Mouse (Mus musculus) spleen, adult 2 months (tissue): ENCODE measurements at regions not wholly inside any gene's neighbourhood (a gene's known extent, or its start where the extent isn't known, plus 50 kb on each side); places are given as distances from the start of the nearest gene placed in this dataset.

ENCODE experiments used
- CTCF ChIP-seq: fragments of 200-500 bp; IDR thresholded peaks from 2 replicates; pipeline ENCODE4 v1.5.1; 2011; ENCODE audit warnings: mild to moderate bottlenecking, inconsistent platforms; ENCODE audit not compliant: insufficient read depth, insufficient read length, insufficient replicate concordance; ENCODE audit errors: extremely low read depth
- POLR2A ChIP-seq: fragments of 200-500 bp; IDR thresholded peaks from 2 replicates; pipeline ENCODE4 v1.6.1; 2011; ENCODE audit warnings: low read depth, low read length, inconsistent platforms

DNA sequence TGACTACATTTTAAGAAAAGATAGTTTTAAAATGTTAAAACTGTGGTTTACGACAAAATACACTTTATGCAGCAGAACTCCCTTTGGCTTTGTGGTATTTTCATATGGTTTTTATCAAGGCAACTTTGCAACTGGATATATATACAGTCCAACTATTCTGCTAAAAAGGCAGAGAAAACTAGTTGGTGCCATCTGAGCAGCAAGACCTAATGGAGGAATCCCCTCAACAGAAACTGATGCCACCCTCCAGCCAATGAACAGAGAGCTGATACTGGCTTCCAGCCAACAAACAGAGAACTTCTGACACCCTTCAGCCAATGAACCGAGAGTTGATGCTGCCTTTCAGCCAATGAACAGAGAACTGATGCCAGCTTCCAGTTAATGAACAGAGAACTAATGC lies 215.9 kb downstream of the Mylk4 start:
- TF ChIP-seq CTCF = no peak
- no peak for TF ChIP-seq POLR2A
